Mouse (Mus musculus): Measurements from ENCODE around the gene Sesn1.

DNA sequence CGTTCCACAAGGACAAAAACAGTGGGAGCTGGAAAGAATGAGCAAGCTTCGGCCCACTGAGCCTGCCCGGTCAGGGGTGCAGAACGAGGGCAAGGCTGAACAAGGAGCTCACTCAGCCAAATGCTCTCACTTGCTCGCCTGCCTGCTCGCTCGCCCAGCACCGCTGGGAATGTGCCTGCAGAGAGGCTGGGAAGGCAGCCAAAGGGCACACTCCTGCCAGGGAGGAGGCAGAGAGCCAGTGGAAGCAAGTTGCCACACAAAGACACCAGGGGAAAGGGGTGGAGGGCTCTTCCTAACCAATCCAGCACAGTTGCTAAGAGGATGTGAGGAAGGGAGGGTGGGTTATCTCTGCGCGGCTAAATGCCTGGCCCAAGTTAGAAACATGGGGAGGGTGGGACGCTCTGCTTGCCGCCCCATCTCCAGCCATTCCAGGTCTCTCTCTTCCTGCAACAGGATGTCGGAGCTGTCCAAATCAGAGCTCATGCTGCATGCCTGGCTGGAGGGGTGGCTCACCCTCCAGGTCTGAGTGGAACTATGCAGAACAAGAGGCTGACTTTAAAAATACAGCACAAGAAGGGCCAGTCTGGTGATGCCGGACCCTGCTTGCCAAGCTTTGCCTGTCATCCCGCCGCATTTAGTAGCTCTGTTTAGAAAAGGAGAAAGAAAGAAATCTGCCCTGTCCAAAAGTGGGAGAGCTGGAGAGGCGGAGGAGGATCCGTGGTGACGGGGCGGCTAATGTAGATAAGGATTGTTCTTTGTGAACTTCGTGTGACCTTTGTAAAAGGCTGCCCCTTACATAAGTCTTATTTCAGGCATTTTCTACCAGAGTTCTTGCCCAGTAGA is 125.1 kb downstream of the Sesn1 start:
- no peak for TF ChIP-seq CTCF (IDR thresholded peaks at IDR 0.05; ENCODE audit: low read depth, low read length)
- no peak for TF ChIP-seq POLR2AphosphoS5 (IDR thresholded peaks at IDR 0.05; ENCODE audit: insufficient replicate concordance, low read depth, low read length)

Measured in G1E (cell line).